Mouse (Mus musculus) thymus, postnatal 14 days (tissue): ENCODE measurements around the gene Rhbdl2.

Experiments used
- DNase-seq: peaks from one replicate; pipeline ENCODE4 v3.0.0; 2021

Gene Rhbdl2

DNA sequence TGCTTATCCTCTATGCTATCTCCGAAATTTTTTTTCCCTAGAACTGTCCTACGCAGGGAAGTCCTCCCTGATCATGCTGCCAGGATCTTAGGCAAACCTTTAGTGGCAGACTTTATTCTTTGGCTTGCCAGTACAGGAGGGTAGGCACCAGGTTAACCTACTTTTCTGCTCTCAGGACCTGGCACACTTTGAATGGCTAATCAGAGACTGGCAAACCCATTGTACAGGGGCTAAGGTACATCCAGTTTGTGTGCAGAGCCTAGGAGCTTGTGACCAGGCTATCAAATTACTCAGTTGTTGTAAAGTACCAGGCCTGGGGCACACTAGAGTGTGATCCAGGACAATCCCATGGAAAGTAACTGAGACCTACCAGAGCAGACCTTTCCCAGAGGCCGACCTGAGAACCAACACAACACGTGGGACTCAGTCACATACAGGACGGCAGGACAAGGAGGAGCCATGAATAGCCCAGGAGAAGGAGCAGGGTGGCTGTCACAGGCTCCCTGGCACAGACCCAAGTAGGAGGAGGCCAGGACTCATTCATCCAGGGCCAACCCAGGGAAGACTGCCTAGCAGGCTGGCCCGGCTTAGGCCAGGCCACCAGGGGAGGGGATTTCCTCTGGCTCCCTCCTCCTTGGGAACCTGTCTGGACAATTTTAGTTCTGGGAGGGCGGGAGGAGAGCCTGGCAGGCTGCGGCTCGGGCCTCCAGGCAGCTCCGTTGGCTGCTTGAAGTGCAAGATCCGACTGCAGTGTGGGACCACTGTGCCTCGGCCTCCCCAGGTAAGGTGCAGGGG is at the start of gene Rhbdl2:
Gene Rhbdl2, plus strand, starts transcription at position 684 of the 795 bp plus-strand sequence.
- DNase-seq: no peak

DNA sequence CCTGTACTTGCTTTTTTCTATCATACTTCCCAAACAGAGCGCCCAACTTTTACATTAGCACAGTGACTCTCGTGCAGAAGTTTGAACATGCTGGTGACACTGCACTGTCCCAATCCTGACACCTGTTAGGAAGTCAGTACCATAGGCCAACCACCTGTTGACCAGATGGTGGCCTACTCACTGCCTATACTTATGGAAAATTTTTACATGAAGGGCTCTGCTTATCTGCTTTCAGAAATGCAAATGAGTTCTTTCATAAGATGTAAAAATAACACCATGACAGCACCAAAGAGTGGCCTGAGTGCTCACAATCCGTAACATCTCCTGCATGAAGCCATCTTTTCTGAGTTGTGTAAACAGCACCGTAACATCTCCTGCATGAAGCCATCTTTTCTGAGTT is 49.0 kb upstream of the Rhbdl2 start:
- DNase-seq: no peak

DNA sequence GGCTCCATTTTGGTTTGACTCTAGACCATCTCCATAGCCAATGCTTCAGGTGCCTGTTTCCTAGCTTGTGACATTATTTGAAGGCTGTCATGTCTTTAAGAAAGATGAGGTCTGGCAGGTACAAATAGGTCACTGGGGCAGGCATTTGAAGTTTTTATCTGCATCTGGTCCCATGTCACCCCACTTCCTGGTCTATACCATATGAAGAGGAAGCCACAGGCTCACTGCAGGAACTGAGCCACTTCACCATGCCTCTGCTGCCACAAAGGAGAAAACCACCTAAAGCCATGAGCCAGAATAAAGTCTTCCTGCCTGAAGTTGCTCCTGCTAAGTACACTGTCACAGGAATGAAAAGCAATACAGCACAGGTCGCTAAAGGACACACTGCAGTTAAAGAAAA is 44.8 kb upstream of the Rhbdl2 start:
- DNase-seq: peak; percentile 35

DNA sequence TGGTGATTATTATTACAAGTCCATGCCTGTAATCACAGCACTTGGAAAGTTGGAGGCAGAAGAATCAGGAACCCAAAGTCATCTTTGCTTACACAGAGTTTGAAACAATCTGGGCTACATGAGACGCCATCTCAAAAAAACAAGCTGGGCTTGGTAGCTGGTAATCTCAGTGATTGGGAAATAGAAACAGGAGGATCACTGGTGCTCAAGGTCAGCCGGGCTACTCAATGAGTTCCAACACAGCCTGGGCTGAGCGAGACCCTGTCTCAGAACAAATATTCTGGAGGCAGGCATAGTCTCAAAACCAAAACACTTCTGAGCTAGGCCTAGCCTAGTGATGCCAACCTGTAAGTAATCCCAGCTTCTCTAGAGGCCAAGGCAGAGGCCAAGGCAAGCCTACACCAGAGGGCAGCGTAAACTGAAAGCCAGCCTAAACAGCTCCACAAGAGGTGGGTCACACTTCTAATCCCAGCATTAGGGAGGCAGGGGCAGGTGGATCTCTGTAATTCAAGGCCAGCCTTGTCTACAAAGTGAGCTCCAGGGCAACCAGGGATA is 42.4 kb upstream of the Rhbdl2 start:
- DNase-seq: no peak

DNA sequence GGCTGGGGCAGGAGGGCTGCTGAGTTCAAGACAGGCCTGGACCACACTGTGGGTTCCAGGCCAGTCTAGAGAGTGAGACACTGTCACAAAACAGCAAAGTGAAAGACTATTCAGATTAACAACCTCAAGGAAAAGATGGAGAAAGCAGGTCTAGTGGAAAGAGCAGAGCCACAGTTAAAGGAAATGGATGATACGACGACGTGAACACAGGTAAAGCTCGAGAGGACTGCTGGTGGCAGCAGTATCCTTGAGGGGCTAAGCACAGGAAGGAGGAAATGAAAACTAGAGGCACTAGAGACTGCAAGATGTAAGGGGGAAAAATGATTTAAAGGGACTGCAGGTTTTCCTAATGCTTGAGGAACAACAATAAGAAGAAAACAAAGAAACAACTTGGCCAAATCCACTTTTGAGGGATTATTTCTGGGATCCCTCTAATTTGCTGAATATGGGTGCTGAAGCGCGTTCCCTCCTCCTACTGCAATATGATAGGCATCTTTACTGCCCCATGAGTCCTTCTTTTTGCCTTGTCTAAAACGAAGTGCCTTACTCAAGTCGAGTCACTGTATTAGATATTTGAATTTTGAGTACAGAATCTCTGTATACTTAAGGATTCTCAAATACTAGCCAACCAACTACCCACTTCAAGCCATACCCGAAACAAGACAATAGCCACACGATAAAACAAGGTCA is 38.8 kb upstream of the Rhbdl2 start:
- peak; percentile 34 for DNase-seq

DNA sequence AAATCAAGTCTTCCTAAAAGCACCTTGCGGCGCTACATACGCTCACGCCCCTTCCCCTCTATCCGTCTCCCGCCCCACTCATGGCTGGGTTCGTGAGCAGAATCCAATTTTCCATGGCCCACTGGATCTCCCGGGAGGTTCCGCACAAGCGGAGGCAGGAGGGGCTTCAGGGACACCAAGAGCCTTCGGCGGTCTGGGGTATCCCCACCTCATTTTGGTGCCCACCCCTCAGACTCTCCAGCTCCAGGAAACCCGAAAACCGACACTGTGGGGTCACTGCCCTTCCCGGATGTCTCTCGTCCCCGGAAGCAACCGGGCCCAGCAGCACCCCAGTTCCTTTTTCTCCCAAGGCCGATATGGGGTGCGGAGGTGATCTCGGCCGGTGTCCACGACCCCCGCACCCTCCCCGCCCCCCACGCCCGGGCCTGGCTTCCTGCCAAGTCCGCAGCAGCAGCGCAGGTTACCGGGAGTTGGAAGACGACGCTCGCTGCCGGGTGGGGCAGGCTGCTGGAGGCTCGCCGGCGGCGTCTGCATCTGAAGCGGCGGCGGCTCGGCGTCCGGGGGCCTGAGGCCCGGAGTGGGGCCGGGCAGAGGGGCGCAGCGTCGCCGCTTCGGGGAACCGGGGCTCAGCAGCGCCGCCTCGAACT is 38.1 kb upstream of the Rhbdl2 start:
- no peak for DNase-seq

DNA sequence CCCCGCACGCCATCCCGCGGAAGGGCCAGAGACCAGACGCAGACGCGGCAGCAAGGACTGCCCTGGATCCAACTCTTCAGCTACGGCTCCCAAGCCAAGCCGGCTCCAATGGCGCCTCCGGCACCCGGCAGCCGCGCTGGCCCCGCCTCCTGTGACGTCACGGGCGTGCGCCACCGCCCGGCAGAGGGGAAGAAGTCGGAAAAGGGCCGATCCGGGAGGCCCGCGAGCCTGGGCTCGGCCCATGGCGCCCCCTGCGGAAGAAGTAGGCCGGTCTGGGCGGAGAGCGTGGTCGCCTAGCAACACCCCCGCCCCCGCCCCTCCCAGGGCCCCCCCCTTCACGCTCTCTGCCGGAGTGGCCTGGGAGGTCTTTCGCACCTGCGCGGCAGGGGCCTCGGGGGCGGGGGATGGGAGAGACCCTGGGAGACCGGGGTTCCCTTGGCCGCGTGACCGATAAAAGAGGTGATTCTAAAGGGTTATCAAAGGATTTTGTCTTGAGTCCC is 37.5 kb upstream of the Rhbdl2 start, which contains the start of gene Akirin1:
Gene Akirin1, minus strand, starts transcription at position 194 of the 500 bp plus-strand sequence.
- DNase-seq: peak; percentile 99

DNA sequence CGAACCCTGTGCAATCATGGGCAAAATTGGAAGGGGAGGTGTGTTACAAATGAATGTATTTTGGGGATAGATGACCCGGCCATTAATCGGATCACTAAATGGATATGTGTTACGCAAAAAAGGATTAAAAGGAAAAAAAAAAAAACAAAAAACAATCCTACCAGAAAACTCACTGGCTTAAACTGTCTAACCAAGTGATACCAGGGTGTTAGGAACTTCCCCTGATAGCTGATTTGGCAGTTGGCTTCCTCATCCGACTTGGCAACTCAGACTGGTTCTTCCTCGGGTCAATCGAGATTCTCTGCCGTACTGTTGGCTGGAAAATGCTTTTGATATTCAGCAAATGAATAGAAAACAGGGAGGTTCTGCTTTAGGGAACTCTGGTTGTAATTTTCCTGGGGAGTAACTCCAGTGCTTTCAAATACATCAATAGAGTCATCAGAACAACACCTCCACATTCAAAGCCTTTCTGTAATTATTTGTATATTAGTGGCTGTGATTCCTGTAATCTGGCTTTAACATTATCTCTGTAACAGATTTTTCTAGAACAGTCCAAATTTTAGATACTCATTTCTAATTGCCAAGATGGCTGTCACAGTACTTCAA is 36.9 kb upstream of the Rhbdl2 start:
- DNase-seq: peak; percentile 17

DNA sequence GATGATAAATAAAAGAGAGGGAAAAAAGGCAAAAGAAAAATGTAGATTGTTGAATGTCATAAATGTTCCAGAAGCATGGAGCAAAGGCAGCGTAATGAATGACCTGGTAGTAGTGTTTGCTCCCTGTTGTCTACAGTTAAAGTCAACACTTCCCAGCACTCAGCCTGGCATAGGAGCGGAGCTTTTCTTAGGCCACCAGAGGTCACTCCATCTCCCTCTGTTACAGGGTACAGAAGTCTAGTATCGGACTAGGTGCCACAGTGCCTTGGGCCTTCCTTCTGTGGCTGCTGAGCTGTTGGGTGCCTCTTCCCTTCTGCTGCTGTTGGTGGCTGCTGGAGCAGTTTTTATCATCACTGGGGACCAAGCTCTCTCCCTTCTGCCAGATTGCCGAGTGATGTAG is 29.4 kb upstream of the Rhbdl2 start:
- peak; percentile 22 for DNase-seq

DNA sequence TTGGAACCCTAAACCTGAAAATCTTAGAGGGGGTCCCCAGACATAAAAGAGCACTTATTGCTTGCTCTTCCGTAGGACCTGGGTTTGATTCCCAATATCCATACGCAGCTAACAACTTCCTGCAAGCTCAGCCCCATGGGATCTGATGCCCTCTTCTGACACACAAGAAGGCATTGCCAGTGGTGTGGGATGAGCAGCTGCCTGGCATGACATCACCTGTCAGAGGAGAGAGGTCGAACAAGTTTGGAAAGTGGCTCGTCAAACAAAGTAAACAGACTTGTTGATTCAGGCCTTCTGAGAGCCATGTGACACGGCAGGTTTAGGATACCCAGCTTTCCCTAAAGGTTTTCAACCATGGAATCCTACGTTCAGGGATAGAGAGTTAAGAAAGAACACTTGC is 22.6 kb upstream of the Rhbdl2 start:
- no peak for DNase-seq

DNA sequence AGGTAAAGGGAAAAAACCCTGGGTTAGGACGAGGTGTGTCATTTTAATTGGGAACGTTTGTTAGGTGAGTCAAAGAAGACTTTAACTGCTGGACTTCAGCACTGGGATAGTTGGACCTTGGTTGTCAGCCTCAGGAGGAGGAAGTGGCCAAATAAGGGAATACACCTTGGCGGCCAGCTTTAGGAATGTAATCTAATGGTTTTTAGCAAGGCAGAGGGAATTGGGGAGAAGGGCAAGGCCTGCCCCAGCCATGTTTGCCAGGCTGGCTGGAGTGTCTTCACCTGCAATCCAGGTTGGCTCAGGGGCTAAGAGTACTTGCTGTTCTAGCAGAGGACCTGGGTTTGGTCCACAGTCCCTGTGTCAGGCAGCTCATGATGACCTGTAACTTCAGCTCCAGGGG is 19.9 kb upstream of the Rhbdl2 start:
- no peak for DNase-seq

DNA sequence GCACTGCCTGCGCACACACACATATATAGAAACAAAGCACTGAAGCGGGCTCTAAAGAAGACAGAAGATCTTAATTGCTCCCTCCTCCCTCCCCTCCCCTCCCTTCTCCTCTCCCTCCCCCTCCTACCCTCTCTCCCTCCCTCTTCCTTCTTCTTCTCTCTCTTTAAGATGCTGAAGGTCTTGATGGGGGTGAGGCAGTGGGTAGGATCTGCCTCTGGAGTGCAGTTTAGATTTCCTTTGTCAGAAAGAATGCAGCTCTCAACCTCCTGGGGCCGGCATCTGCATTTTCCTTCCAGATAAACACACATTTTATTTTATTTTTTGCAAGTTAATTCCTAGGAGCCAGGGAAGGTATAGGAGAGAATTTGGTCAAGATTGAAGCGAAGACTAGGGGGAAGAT is 19.4 kb upstream of the Rhbdl2 start:
- DNase-seq: no peak

DNA sequence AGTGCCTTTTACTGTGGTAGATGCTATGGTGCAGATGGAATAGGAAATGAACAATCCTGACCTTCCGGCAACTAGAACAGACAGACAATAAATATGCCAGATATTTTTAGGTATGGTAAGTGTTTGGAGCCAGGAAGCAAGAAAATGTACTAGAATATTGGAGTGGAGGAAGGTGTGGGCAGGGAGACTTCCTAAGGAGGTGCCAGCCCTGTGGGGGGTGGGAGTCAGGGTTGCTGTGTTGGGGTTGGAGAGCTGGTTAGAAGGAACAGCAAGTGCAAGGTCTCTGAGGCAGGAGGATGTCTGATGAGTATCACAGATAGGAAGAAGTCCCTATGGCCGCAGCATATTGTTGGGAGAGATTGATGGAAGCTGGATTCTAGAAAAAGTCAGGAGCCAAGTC is 5.0 kb downstream of the Rhbdl2 start:
- no peak for DNase-seq

DNA sequence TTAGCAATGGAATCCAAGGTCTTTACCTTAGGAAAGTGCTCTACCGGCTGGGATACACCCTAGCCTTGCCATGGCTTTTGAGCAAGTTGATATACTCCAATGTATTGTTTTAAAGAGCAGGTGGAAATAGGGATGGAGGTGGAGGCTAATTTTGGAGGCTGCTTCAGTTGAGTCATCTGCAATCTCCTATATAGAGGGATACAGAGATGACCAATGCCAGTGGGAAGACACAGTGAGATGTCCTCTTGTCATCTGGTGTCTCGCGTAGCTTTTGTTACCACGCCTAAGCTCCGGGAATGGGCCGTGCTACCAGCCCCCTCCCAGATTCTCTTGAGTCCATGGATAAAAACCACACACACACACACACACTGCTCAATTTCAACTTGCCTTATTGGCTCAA is 5.5 kb downstream of the Rhbdl2 start:
- no peak for DNase-seq

DNA sequence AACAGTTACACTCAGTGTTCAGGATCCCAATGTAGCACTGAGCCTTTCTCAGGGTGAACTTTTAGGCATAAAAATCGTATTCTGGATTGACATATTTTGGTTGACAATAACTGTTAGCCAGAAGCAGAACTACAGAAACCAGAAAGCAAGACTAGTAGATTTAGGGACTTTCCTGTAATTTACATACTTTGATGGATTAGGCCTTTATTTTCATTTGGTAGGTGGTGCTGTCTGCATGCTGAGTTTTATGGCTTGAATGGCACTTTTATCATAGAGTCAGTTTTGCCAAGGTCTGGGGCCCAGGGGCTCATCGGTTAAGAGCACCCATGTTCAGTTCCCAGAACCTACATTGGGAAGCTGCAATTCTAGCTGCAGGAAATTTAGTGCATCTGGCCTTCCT is 7.4 kb downstream of the Rhbdl2 start:
- DNase-seq: no peak

DNA sequence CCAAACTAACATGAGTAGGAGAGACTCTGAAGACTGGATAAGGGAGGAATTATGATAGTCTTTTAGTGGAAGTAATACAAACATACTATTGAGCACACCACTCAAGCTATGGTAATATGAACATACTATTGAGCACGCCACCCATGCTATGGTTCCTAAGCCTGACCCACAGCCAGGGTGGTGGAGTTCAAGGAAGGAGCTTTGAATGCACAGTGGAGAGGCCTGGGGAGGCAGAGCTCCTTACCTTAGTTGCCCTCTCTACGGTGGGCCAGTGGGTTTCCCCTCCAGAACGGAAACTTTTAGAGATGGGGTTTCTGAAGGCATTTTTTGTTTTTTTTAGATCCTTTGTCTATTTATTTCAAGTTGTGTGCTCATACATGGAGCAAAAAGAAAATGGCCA is 9.7 kb downstream of the Rhbdl2 start:
- DNase-seq: no peak

DNA sequence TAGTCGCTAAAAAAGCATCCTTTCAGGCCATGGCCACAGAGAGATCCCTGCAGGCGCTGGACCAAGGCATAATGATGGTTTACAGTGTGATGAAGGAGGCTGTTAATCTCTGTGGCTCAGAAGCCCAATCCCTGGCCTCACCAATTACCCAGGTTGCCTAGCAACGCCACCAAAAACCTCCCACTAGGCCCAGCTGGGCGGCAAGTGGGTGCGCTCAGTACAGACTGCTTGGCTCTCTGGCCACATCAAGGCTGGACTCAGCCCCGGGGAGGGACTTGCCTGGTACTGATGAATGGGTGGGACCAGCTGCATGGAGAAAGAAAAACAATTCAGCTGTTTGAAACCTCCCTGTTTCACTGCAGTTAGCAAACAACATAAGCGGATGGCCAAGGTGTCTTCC is 10.2 kb downstream of the Rhbdl2 start:
- no peak for DNase-seq

DNA sequence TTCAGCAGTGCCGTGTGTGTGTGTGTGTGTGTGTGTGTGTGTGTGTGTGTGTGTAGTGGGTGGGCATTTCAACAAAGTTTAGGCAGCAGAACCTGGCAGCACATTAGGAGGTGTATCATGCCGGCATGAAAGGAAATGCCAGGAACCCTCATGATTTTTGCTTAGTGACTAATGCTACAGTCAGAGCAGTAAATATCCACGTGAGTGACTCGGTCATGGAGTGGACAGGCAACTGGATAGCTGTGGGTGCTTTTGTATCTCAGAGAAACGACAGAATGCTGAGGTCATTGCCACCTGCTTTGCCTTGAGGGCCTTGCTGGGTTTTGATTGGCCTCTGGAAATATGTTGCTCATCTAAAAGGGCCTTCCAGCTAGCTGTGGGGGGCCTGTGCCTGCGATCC is 16.0 kb downstream of the Rhbdl2 start:
- DNase-seq: no peak

DNA sequence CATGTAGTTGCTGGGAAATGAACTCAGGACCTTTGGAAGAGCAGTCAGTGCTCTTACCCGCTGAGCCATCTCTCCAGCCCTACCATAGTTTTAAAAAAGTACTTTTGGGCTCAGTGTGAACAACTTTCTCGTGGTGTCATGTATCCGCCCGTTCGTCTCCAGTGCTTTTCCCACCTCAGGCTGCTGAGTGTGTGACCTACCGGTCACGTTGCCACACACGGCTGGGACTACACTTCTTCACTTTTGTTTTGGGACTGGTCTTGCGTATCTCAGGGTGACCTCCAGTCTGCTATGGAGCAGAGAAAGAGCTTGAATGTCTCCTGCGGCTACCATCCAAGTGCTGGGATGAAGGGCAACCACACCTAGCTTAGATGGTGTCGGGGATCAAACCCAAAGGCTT is 20.6 kb downstream of the Rhbdl2 start:
- no peak for DNase-seq

DNA sequence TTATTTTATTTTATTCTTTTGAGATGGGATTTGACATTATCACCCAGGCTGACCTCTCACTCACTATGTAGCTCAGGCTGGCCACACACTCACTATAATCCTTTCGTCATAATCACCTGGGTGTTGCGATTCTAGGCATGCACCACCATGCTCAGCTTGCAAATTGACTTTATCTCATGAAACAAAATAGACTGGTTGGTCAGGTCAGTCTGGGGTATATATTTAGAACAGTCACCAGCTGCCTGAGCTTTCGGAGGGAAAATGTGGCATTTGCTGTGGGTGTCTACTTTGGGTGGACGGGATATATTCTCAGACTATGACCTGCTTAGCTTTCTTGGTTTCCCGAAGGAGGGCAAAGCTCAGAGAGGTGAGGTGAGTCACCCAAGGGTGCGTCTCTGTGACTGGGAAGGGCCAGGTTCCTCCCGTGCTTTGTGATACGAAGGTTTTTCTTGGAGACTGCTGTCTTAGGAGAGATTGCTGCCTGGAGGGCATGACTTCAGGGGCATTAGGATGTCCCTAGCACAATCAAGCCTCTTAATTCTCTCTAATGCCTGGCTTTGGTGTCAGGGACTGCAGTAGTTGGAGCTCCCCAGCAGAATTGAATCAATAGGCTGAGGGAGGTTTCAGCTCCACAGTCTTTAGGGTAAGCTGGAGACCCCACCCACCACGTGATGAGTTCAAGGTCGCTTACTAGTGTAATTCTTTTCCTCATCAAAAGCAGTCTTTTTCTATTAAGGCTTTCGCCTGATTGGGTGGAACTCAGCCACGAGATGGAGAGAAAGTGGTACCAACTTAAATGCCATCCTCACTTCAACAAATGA is 23.0 kb downstream of the Rhbdl2 start:
- DNase-seq: no peak

DNA sequence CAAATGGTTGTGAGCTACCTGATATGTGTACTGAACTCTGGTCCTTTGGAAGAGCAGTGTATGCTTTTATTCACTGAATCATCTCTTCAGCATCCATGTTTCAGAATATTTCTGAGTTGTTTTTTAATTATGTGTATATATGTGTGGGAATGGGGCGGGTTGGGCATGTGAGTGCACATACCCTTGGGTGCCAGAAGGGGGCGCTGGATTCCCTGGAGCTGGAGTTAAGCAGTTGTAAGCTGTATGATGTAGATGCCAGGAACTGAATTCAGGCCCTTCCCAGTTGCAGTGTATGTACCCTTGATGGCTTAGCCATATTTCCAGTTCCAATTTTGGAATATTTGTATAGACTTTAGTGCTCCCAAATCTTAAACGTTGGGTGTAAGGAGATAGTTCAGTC is 24.9 kb downstream of the Rhbdl2 start:
- DNase-seq: no peak

DNA sequence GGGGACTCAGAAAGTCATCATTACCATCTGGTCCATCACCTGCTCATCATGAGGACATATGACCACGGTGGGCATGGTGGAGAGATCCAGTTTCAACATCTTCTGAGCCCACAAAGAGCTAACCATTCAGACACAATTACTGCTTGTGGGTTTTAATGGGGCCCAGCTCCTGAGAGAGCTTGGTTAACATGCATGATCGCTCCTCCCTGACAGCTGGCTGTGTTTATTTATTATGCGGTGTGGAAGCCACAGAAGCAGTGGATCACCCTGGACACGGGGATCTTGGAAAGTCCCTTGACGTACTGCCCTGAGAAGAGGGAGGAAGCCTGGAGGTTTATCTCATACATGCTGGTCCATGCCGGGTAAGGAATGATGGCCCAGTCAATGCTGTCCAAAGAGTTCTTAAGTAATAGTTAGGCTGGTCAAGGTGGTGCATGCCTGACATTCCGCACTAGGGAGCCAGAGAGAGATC is 26.4 kb downstream of the Rhbdl2 start:
- DNase-seq: no peak
